Mouse (Mus musculus): Measurements from ENCODE around the gene Nfatc2.

DNA sequence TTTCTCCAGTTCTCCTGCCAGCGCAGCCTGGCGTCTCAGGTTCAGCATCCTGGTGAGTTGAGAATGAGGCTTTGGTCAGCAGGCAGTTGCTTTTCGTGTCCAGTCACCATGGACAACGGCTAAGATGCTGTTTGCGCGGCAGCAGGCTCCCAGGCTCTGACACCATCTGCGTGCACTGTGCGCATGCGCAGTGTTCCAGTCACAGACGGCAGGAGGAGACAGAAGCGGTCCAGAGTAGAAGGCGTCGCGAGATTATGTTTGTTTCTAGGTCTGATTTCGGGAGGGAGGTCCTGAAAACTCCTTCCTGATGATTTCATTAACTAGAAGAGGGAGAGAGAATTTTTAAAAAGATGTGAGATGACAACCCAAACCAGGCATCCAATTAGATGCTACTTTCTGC lies 121.5 kb downstream of the Nfatc2 start:
- TF ChIP-seq CTCF (IDR thresholded peaks at IDR 0.05; ENCODE audit: low read depth) (no peak), EP300 (IDR thresholded peaks at IDR 0.05; ENCODE audit: low read depth) (no peak)

All from heart, postnatal 0 days (tissue).